Mouse (Mus musculus) kidney, adult 18-20 months (tissue): ENCODE measurements around the gene Gm28053.
A peak's percentile ranks its signal among the peaks of the same experiment; 100 is the strongest.
"Not testable (repeated sequence)": the region's sequence is repeated elsewhere in the genome, so short reads cannot be mapped to it uniquely, and the experiment has no call there.

Source experiments
- DNase-seq: peaks from one replicate; pipeline ENCODE4 v3.0.0; 2021

The Gm28053 gene

DNA sequence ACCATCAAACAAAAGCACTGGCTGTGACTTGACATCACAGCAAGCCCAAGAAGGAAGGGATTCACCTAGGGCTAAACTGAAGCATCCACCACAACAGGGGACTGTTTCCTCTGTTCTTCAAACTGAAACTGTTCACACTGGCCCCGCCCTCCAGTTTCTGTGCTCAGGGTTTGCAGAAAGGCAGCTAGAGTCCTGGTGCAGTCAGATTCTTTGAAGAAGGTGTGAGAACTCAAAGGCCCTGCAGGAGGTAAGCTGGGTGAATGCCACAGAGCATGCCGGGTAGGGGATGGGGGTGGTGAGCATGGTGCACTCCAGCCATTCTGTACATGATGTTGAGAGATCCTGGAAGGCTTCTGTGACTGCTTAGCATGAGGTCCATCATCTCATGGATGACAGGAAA lies at the start of gene Gm28053, which contains the start of gene Gimap7:
TSS of gene Gm28053 (plus strand) at position 153 of the 400 bp plus-strand sequence.
TSS of gene Gimap7 (plus strand) at position 167 of the 400 bp plus-strand sequence.
- DNase-seq: no peak

DNA sequence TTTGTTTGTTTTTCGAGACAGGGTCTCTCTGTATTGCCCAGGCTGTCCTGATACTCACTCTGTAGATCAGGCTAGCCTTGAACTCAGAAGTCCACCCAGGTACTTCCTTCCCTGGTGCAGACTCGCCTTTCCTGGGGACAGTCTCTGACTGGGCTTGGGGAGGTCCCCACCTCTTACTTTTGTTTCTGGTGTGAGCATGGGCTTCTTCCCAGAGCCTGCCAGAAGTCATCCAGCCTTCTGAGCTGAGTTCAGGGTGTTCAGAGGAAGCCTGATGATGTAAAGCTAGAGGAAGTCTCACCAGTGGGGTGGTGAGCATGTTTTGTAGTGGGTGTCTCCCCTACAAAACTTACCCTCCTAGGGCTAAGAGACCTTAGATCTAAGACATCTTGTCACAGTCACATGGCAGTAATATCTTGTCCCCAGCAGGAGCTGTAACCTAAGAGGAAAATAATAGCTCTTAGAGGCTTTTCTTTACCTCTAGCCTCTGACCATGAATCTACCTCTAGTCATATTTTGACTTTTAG lies 48.9 kb upstream of the Gm28053 start:
- no peak for DNase-seq

DNA sequence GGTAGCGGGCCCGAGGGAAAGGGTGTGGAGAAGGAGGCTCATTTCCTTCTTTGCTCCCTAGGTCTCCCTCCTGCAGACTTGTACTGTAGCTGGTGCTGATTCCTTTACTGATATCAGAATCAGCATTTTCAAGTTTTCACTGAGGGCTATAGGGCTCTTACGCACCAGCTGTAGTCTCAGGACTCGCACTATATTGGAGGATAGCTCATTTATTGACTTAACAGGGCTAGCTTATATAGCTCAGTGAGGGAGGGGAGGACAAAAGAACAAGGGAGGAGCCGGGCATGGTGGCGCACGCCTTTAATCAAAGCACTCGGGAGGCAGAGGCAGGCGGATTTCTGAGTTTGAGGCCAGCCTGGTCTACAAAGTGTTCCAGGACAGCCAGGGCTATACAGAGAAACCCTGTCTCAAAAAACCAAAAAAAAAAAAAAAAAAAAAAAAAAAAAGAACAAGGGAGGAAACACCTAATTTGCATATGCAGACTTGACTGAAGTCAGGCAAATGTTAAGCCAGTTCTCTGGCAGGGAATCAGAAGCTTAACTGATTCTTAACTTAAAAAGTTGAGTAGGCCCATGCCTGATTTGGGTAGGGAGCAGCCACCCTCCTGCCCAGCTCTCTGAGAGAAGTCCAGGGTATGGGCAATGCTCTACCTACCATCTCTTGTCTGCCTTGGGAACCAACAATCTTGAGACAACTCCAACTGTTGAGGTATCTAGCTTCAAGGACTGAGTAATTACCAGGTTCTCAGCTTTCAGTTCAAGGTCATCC lies 43.9 kb upstream of the Gm28053 start:
- DNase-seq: peak; percentile 21

DNA sequence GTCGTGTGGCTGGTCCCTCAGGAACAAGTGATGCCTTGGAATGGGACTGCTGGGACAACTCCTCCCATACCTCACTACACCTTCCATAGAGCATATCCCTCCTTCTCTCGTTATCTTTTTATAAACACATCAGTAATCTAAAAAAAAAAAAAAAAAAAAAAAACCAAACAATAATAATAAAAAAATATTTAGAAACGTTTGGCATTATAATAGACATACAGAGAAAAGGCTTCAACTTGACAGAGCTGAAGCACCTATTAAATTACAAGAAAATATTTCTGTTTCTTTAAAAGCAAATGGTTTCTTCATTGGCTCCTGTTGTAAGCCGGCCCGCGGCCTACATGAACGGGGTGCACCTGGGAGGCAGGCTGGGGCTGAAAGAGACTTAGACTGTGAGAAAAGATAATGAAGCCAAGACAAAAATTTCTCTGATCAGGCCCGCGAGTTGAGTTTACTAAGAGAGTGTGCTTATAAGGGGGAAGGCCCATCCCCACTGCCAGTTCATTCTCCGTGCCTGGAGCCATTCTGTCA lies 42.9 kb upstream of the Gm28053 start:
- no peak for DNase-seq

DNA sequence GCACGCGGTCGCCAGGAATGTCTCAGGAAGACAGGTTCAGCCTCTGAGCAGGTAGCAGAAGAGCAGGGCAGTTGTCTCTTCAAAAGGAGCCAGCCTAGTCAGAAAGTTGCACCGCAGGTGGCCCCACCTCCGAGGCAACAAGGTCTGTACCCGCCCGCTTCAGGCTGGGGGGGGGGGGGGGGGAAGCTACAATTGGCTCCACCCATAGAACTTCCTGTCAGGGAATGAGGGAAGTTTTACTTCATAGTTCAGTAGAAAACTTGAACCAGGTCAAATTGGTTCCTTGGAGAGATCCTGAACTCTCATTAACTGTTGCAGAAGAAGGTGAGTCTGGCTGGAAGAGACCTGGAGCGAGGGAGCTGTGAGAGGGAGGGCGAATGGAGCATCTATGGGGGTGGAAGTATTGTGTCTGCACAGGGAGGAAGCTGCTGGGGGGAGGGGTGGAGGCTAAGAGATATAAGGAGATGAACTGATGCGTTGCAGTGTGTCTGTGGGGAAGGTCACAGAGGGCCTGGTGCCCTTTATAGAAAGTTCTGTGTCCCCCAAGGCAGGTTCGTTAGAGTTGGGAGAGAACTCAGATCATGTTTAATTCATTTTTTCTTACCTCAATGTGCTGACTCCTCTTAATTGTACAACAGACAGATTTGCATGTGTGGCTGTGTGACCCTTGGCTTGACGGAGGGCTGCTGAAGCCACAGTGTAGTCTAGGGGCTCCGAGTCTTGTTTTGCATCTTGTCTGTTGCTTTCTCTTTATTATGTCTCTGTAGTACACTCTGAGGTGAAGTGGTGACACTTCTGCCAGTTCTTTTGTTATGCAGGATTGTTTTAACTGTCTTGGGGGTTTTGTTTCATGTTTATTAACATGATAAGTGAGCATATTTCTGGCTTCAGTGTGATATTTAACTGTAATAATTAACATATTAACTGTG lies 42.2 kb upstream of the Gm28053 start, which contains the start of gene Gimap9:
TSS of gene Gimap9 (plus strand) at position 199 of the 929 bp plus-strand sequence.
- DNase-seq: peak; percentile 72

DNA sequence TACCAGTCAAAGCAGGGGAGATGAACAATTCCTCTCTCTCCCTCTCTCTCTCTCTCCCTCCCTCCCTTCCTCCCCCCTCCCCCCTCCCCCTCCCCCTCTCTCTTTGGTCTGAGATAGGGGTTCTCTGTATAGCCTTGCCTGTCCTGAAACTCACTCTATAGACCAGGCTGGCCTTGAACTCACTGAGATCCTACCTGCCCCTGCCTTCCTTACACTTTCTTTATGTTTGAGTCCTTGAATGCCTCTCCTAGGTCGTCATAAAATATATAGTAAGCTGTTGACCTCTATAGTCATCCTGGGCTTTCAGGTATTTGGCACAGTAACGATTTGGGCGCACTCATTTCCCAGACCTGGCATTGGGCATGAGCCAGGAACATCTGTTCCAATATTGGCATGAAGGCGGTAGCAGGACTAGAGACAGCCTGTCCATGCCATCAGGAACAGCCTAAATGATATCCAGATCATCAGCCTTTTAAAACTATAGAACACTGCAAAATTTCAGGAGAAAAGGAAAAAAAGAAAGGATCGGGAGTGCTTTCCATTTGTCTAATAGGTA lies 41.5 kb upstream of the Gm28053 start:
- no peak for DNase-seq

DNA sequence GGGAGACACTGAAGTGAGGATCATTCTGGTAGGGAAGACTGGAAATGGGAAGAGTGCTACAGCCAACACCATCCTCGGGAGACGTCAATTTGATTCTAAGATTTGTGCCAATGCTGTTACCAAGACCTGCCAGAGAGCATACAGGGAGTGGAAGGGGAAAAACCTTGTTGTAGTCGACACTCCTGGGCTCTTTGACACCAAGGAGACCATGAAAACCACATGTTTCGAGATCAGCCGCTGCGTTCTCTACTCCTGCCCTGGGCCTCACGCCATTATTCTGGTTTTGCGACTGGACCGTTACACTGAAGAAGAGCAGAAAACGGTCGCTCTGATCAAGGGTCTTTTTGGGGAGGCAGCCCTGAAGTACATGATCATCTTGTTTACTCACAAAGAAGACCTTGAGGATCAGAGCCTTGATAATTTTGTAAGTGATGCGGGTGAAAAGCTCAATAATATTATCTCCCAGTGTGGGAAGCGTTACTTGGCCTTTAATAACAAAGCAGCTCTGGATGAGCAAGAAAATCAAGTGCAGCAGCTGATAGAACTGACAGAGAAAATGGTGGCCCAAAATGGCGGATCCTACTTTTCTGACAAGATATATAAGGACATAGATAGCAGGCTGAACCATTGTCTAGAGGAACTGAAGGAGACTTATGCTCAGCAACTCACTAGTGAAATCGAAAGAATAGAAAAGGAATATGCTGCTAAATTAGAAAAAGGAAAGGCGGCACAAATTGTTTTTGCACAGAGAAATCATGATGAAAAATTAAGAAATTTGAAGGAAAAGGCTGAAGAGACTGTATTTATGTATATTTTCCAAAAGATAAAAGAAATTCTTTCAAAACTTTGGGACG lies 40.7 kb upstream of the Gm28053 start:
- DNase-seq: no peak

DNA sequence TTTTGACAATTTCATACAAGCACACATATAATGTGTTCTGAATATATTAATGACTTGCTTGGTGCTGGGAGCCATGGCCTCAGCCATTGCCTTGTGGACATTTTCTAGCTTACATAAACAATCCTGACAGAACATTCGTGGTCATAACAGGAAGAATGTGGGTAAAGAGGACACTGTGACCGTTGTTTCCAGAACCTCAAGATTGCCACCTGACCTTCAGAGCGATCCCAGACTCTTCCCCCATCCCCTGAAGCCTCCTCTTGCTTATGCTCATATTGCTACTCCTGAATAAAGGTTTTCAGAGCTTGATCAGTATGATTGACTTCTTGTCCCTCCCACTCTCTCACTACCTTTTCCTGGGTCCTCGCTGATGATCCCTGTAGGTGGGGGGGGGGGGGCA lies 40.0 kb upstream of the Gm28053 start:
- no peak for DNase-seq

DNA sequence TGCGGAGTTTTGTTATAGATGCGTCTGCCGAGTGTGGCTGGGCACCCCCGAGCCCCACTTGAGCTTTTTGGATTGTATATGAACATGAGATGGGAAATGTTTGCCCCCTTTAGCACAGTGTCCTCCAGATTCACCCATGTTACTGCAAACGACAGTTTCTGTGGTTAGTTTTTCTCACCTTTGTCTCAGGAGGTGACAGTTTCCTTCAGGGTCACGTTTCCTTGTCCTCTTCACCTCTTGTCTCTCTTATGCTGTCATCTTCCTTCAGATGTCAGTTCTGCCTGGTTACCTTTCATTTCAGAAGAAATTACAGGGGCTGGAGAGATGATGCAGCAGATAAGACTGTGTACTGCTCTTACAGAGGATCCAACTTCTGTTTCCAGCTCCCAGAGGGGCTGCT lies 38.7 kb upstream of the Gm28053 start:
- DNase-seq: no peak

DNA sequence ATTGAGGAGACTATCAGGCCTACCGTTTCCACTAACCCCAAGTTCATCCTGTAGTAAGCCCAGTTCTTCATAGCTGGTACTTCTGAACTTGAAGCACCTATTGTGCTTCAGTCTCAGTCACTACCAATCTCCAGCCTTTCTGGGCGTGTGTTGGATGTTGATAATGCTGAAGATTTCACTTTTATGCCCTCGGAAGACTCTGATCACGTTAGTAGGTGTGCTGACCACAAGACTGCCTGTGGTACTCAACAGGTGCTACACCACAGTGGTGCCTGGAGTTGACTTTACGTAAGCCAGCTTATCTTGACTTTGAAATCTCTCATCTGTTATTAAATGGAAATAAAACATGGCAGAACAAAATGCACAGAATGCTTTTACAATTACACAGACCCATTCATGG lies 38.0 kb upstream of the Gm28053 start:
- DNase-seq: no peak

DNA sequence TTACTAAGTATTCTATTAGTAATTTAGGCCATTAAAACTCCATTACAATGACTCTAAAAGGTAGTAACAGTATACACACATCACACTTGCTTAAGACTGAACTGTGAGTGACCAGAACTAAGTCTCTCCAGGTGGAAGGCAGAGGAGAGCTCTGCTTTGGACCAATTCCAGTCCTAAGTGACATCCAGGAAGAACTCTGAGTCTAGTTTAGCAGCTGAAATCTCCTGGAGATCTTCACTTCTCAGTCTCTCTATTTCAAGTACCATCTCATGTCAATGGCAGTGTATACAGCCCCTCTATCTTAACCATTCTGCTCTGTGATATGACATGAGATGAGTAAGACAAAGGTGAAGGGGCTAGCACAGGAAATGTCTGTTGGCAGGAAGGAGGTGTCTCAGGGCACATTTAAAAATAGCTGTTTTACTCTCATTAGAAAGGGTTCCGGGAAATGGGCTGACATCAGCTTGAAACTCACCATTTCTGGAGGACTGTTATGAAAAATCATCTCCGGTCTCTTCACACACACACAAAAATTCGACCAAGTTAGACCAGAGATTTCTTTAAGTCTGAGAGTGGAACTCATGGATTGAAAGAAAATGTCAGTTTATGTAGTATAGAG lies 36.8 kb upstream of the Gm28053 start:
- no peak for DNase-seq

DNA sequence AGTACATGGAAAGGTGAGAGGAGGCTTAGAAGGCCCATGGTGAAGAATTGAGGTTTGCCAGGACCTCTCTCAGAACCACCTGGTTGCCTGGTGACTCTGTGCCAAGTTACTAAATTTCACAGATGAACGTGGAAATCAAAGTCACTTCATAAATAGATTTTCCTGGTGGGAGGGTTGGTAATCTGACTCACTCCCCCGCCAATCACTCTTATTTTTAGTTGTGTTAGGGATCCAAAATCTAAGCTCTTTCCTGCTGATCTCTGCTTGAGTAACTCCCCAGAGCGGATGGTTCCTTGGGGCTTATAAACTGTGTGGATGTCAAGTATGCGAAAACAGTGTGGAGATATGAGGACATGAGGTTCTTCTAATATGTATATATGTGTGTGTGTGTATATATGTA lies 36.1 kb upstream of the Gm28053 start:
- DNase-seq: no peak

DNA sequence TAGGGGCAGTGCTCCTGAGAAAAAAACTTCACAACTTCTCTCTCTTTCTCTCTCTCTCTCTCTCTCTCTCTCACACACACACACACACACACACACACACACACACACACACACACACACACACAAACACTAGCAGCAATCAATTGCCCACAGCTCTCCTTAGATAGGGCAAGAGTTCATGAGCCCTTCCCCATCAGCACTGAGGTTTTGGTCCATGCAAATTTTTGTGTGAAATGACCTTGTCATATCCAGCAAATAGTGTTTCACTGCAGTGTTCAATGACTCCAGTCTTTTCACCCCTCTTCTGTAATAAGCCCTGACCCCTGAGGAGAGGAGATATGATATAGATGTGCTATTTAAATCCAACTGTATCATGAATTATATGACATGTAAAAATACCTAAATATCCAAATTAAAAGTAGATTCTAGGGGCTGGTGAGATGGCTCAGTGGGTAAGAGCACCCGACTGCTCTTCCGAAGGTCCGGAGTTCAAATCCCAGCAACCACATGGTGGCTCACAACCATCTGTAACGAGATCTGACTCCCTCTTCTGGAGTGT lies 35.1 kb upstream of the Gm28053 start:
- not testable (repeated sequence) for DNase-seq

DNA sequence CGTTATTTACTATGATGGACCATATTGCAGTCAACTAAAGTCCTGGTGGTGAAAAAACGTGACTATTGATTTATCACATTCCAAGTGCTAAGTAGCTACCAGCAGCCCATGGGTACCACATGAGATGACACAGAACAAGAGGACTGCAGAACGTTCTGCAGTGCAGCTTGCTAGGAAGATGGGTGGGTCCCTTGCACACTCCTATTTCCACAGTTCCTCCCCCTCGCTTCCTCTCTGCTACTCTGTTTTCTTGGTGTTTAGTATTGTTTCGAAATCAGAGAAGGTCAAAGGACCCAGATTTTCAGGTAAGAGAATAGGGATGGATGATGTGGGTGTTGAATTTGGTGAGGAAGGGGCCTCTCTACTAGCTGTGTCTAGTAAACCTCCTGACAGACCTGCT lies 34.1 kb upstream of the Gm28053 start, which contains the start of gene Gimap4:
TSS of gene Gimap4 (plus strand) at position 231 of the 400 bp plus-strand sequence.
- DNase-seq: no peak

DNA sequence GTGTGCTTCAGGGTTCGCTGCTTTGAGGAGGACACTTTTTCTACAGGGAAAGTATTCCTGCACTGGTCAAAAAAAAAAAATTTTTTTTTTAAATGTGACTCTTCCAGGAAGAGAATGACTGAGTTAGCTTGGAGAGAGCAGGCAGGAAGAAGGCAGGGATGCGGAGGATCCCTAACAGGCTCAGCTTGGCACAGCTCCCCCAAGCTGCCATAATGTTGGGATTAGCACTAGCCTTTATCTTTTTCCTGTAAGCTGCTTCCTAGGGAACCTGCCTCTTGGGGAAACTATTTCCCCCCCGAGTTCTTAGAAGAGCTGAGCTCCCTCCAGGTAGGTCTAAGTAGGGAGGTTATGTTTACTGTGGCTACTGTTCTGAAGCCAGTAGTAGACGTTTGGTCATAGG lies 33.6 kb upstream of the Gm28053 start:
- no peak for DNase-seq

DNA sequence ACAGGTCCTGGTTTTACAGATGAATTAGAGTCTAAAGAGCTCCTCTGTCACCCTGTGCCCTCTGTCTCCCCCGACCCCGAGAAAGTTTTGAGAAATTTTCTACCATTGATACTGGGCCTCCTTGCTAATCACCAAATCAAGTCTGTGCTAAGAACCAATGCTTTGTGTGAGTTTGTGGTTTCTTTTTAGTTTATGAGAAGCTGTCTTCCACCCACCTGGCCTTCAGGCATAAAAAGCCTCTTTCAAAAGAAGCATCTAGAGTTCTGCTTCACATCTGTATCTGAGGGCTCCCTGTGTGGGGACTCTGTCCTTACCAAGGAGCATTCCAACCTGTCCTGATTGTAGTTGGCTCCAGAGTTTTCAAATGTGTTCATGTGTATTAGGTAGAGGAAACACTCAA lies 33.2 kb upstream of the Gm28053 start:
- no peak for DNase-seq

DNA sequence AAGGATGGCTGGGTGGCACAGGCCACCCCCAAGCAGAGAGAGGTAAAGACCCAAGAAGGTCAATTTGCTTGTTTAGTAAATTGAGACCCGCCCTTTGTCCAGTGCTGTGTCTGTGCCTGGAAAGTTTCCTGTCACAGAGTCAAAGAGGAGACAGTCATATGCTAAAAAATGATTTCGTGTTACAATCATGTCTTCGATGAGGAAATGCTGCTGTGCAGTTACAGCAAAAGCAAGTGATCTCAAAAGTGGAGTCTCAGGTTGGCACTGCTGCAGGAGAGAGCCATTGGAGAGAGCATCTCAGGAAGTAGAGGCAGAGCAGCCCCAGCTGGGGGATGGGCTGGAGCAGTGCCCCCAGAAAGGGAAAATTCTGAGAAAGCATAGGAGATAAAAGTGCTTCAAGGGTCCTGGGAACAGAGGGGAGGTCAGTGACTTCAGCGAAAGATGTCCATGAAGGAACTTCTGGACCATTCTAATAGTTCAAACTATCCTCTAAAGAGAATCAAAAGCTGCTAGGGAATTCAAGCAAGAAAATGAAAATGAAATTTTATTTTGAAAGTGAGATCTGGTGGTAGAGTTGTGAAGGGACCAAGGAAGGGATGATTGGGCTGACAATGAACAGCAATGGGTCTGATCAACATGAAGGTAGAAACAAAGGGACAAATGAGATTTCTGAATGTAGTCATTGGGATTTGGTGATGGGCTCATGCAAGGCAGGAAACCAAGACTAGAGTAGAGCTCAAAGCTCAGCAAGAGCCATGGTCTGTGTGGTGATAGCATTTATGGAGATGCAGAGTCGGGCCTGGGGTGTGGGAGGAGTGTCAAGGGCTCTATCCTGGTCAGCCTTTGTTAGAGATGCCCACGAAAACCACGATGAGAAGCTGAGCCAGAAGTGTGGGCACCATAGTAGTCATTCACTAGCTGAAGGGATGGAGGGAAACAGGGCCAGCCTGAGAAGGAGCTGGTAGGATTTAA lies 32.4 kb upstream of the Gm28053 start:
- no peak for DNase-seq

DNA sequence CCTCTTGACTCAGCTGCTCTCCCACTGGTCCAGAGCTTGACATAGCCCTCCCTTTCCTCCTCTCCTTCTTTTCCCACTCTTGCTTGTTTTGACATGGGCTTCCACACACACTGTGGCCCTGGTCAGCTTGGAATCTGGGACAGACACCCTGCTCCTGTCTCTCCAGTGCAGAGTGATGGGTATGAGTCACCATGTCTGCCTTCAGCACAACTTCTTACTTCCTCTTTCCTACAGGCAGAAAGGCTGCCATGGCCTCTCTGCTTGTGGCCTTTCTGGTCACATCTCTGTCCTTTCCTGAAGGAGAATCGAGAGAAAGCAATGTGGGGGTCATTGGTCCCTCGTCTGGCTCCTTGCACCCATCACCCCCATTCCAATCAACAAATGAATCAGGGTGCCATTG lies 31.3 kb upstream of the Gm28053 start:
- no peak for DNase-seq

DNA sequence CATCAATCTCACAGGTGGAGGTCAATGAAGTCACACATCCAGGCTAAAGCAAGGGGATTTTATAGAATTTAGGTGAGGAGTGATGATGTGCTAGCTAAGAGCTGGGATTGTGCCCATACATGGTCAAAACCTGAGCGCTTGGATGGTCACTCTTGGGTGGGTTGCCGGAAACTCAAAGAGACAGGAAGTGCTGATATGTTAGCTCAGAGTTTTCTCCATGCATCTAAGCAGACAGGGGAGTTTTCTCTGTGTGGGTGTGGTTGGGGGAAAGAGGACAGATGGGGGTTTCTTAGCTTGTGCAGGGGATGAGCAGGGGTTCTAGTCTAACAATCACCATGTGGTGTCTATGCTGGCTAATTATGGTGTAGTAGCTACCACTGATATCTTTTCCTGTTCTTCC lies 29.1 kb upstream of the Gm28053 start:
- DNase-seq: no peak

DNA sequence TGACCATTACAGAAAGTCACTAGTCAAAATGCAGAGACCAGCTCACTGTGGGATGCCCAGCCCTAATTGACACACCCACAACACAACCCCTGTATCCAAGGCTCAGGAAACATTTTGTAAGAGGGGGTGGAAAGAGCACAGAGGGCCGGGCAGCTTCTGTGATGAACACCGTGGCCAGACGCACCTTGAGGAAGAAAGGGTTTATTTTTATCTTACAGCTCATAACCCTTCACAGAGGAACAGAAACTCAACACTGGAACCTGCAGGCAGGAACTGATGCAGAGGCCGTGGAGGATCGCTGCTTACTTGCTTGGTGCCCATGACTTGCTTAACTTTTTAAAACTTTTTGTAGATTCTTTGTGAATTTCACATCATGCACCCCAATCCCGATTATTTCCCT lies 25.4 kb upstream of the Gm28053 start:
- DNase-seq: no peak
